Mouse (Mus musculus) ES-Bruce4 (cell line): Measurements from ENCODE around the gene Hfe. TPM values are rescaled to one million over a fixed set of nuclear protein-coding genes. Genes with fewer than 3 reads are reported as not detected.
A peak's percentile ranks its signal among the peaks of the same experiment; 100 is the strongest.

Experiments used
- H3K27ac ChIP-seq: 2 replicates; pipeline ENCODE4 v1.5.1; 2012; ENCODE audit warnings: low read length, inconsistent platforms; ENCODE audit not compliant: insufficient read depth
- H3K27me3 ChIP-seq: 2 replicates; pipeline ENCODE4 v1.6.1; 2012; ENCODE audit warnings: mild to moderate bottlenecking, low read length, inconsistent platforms; ENCODE audit not compliant: control insufficient read depth, poor library complexity, insufficient read depth, severe bottlenecking
- H3K36me3 ChIP-seq: 2 replicates; pipeline ENCODE4 v1.6.1; 2012; ENCODE audit warnings: inconsistent platforms, mild to moderate bottlenecking, low read length, moderate library complexity; ENCODE audit not compliant: control insufficient read depth, poor library complexity, insufficient read depth, severe bottlenecking
- H3K4me1 ChIP-seq: one replicate; pipeline ENCODE4 v1.8.1; 2011; ENCODE audit warnings: low read length; ENCODE audit not compliant: control insufficient read depth, insufficient read depth
- H3K4me3 ChIP-seq: 2 replicates; pipeline ENCODE4 v1.5.1; 2011; ENCODE audit warnings: low read depth, mild to moderate bottlenecking, low read length
- H3K9ac ChIP-seq: 2 replicates; pipeline ENCODE4 v1.6.1; 2012; ENCODE audit warnings: low read depth, mild to moderate bottlenecking, inconsistent platforms; ENCODE audit not compliant: poor library complexity, severe bottlenecking
- H3K9me3 ChIP-seq: replicated peaks from 2 replicates; pipeline ENCODE4 v1.6.1; 2012; ENCODE audit warnings: mild to moderate bottlenecking, low read length, inconsistent platforms; ENCODE audit not compliant: control insufficient read depth, poor library complexity, insufficient read depth, severe bottlenecking
- CTCF ChIP-seq: IDR thresholded peaks from one replicate; pipeline ENCODE4 v1.8.1; 2011; ENCODE audit warnings: low read depth, low read length
- EP300 ChIP-seq: IDR thresholded peaks from 2 replicates; pipeline ENCODE4 v1.6.1; 2011; ENCODE audit warnings: low read depth, low read length; ENCODE audit not compliant: insufficient read depth
- POLR2A ChIP-seq: IDR thresholded peaks from one replicate; pipeline ENCODE4 v1.8.1; 2011; ENCODE audit warnings: low read length; ENCODE audit not compliant: insufficient read depth
- polyA plus RNA-seq: library from polyadenylated mRNA; stranded (reverse); fragments of >200 nt; gene quantifications from 2 replicates; pipeline ENCODE4 v1.2.4, GENCODE M21; 2011; ENCODE audit warnings: low read depth; ENCODE audit not compliant: missing spikeins, insufficient read depth, insufficient read length

Hfe gene
- polyA plus RNA-seq, 1 experiment, result not detected

- H3K36me3 ChIP-seq, result no peaks in the 10 kb centered on the region
- H3K27me3 ChIP-seq, result no peaks in the 10 kb centered on the region
- H3K9me3 ChIP-seq, result no peaks in the 10 kb centered on the region
- H3K9ac ChIP-seq, result peak overlapping the region; percentile 83
- H3K4me3 ChIP-seq, result peak overlapping the region; percentile 74
- no peak for TF ChIP-seq EP300
- peak overlapping the region; percentile 90 for H3K27ac ChIP-seq
- H3K4me1 ChIP-seq, result no peaks in the 10 kb centered on the region
Observed at GRCm38 (mm10) chr13:23739922-23740252, 29.2 kb upstream of the Hfe start.

GRCm38 (mm10) chr13:23739069-23739921 is 28.6 kb upstream of the Hfe start:
- Histone ChIP-seq H3K9ac (peak overlapping the region; percentile 83), H3K27ac (peak overlapping the region; percentile 90), H3K27me3 (no peaks in the 10 kb centered on the region), H3K36me3 (no peaks in the 10 kb centered on the region), H3K9me3 (no peaks in the 10 kb centered on the region), H3K4me3 (peak overlapping the region; percentile 74), H3K4me1 (no peaks in the 10 kb centered on the region)
- no peak for TF ChIP-seq CTCF
- TF ChIP-seq POLR2A, result peak; percentile 99
- peak; percentile 84 for TF ChIP-seq EP300

GRCm38 (mm10) chr13:23738677-23739068 is 28.0 kb upstream of the Hfe start, which contains the start of gene Hist1h1c:
Hist1h1c (plus strand) TSS chr13:23738808.
- Histone ChIP-seq H3K4me3 (peak within 1 kb of the TSS; percentile 74), H3K4me1 (no peaks in the 10 kb centered on the region), H3K27ac (peak within 1 kb of the TSS; percentile 90), H3K36me3 (no peaks in the 10 kb centered on the region), H3K9ac (peak within 1 kb of the TSS; percentile 85), H3K9me3 (no peaks in the 10 kb centered on the region), H3K27me3 (no peaks in the 10 kb centered on the region)
- TF ChIP-seq POLR2A (peak; percentile 98), EP300 (no peak)

- Histone ChIP-seq H3K27ac (peak overlapping the region; percentile 85), H3K9ac (peak overlapping the region; percentile 85), H3K4me3 (no peak overlapping the region), H3K27me3 (no peaks in the 10 kb centered on the region), H3K36me3 (no peaks in the 10 kb centered on the region), H3K9me3 (no peaks in the 10 kb centered on the region), H3K4me1 (no peaks in the 10 kb centered on the region)
- TF ChIP-seq CTCF (no peak), POLR2A (no peak), EP300 (no peak)
Observed at GRCm38 (mm10) chr13:23738041-23738440, 27.4 kb upstream of the Hfe start.

- Histone ChIP-seq H3K4me3 (no peak overlapping the region), H3K9me3 (no peaks in the 10 kb centered on the region), H3K36me3 (no peaks in the 10 kb centered on the region), H3K4me1 (no peaks in the 10 kb centered on the region), H3K9ac (no peak overlapping the region), H3K27me3 (no peaks in the 10 kb centered on the region), H3K27ac (no peak overlapping the region)
- TF ChIP-seq EP300 (no peak), POLR2A (no peak), CTCF (no peak)
Observed at GRCm38 (mm10) chr13:23737091-23737490, 26.4 kb upstream of the Hfe start.

GRCm38 (mm10) chr13:23732156-23732804 is 21.6 kb upstream of the Hfe start:
- H3K4me1 ChIP-seq, result no peaks in the 10 kb centered on the region
- H3K4me3 ChIP-seq, result no peak overlapping the region
- H3K9me3 ChIP-seq, result no peaks in the 10 kb centered on the region
- no peak overlapping the region for H3K27ac ChIP-seq
- H3K9ac ChIP-seq, result no peak overlapping the region
- H3K27me3 ChIP-seq, result no peaks in the 10 kb centered on the region
- peak; percentile 22 for TF ChIP-seq CTCF
- TF ChIP-seq EP300, result no peak
- no peak for TF ChIP-seq POLR2A
- no peaks in the 10 kb centered on the region for H3K36me3 ChIP-seq
